Mouse (Mus musculus) CH12.LX (cell line): ENCODE data around the gene Ddr1.

Experiments used
- BHLHE40 ChIP-seq: IDR thresholded peaks from 2 replicates; pipeline ENCODE4 v1.6.1; 2011; ENCODE audit warnings: mild to moderate bottlenecking, low read depth, low read length, improper control_type of control experiment
- CTCF ChIP-seq, 2 experiments: IDR thresholded peaks in 1 of 2; conservative IDR thresholded peaks in 1 of 2; 2 replicates each; pipeline ENCODE4 v1.5.1; 2011 to 2012; ENCODE audit warnings: low read depth in 2 of 2, low read length in 2 of 2, improper control_type of control experiment in 1 of 2, inconsistent platforms in 1 of 2, mild to moderate bottlenecking in 1 of 2, moderate library complexity in 1 of 2
- ELF1 ChIP-seq: IDR thresholded peaks from 2 replicates; pipeline ENCODE4 v1.6.1; 2014; ENCODE audit warnings: low read depth, mild to moderate bottlenecking, inconsistent platforms, low read length, improper control_type of control experiment
- EP300 ChIP-seq: IDR thresholded peaks from 2 replicates; pipeline ENCODE4 v1.6.1; 2011; ENCODE audit warnings: low read length, improper control_type of control experiment
- ETS1 ChIP-seq: conservative IDR thresholded peaks from 2 replicates; pipeline ENCODE4 v1.6.1; 2012; ENCODE audit warnings: low read depth, mild to moderate bottlenecking, inconsistent platforms, low read length, improper control_type of control experiment, moderate library complexity
- GABPA ChIP-seq: IDR thresholded peaks from 2 replicates; pipeline ENCODE4 v1.6.1; 2012; ENCODE audit warnings: low read depth, low read length, improper control_type of control experiment, inconsistent platforms; ENCODE audit not compliant: insufficient replicate concordance
- KAT2A ChIP-seq: IDR thresholded peaks from 2 replicates; pipeline ENCODE4 v1.6.1; 2012; ENCODE audit warnings: low read length, improper control_type of control experiment, inconsistent platforms; ENCODE audit not compliant: insufficient replicate concordance
- MAFK ChIP-seq: IDR thresholded peaks from 2 replicates; pipeline ENCODE4 v1.6.1; 2011; ENCODE audit warnings: low read length, improper control_type of control experiment; ENCODE audit not compliant: insufficient replicate concordance
- POLR2A ChIP-seq: IDR thresholded peaks from 2 replicates; pipeline ENCODE4 v1.6.1; 2011; ENCODE audit warnings: low read depth, mild to moderate bottlenecking, improper control_type of control experiment, low read length
- POLR2AphosphoS2 ChIP-seq: IDR thresholded peaks from 2 replicates; pipeline ENCODE4 v1.6.1; 2011; ENCODE audit warnings: low read depth, low read length, improper control_type of control experiment
- UBTF ChIP-seq: IDR thresholded peaks from 2 replicates; pipeline ENCODE4 v1.6.1; 2012; ENCODE audit warnings: low read depth, mild to moderate bottlenecking, inconsistent platforms, low read length, improper control_type of control experiment, moderate library complexity
- ZMIZ1 ChIP-seq: IDR thresholded peaks from 2 replicates; pipeline ENCODE4 v1.6.1; 2012; ENCODE audit warnings: low read depth, mild to moderate bottlenecking, inconsistent platforms, low read length, improper control_type of control experiment

GRCm38 (mm10) chr17:35671846-35672245, 32.6 kb downstream of the Ddr1 start:
- no peak for TF ChIP-seq POLR2A
- no peak for TF ChIP-seq UBTF
- TF ChIP-seq POLR2AphosphoS2: no peak
- TF ChIP-seq ELF1: no peak
- TF ChIP-seq CTCF (conservative IDR thresholded peaks at IDR 0.05 in 1 of 2, IDR thresholded peaks at IDR 0.05 in 1 of 2; ENCODE audit: low read depth in 2 of 2, low read length in 2 of 2): no peak
- no peak for TF ChIP-seq KAT2A
- no peak for TF ChIP-seq BHLHE40
- TF ChIP-seq EP300: no peak
- TF ChIP-seq GABPA: no peak
- no peak for TF ChIP-seq ETS1
- TF ChIP-seq ZMIZ1: no peak
- TF ChIP-seq MAFK: no peak
